Mouse (Mus musculus) ZHBTc4 (cell line): ENCODE measurements around the gene Comt.

Experiments
- DNase-seq: peaks from one replicate; pipeline ENCODE4 v3.0.0-alpha.2; 2011; ENCODE audit warnings: low read depth, low spot score

The Comt gene

GRCm38 (mm10) chr16:18391127-18391526 lies 35.5 kb downstream of the Comt start:
- DNase-seq, result no peak

GRCm38 (mm10) chr16:18390399-18390798 lies 36.3 kb downstream of the Comt start:
- no peak for DNase-seq

GRCm38 (mm10) chr16:18388583-18389435 lies 37.8 kb downstream of the Comt start:
- DNase-seq, result no peak

- DNase-seq, result no peak
These were observed 38.7 kb downstream of the Comt start for GRCm38 (mm10) chr16:18387704-18388582.

GRCm38 (mm10) chr16:18386972-18387371 lies 39.7 kb downstream of the Comt start:
- DNase-seq, result peak; percentile 48

DNA sequence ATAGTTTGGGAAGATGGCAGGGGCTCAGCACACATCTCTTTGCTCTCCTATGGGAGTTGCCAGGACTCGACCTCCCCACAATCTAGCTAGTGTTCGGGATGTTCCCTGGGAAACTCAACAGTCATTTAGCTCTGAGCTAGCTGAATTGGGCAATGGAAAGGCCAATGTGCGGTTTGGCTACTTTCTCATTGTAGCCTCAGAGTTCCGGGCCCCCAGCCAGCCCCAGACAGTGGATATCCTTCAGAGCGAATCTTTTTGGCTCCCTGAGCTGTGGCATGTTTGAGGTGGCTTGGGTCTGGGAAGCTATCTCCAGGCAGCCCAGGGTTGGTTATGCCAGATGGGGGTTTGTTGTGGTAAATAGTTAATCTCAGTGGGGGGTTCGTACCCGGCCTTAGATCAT lies 40.2 kb downstream of the Comt start:
- DNase-seq, result no peak

GRCm38 (mm10) chr16:18385411-18385810 lies 41.2 kb downstream of the Comt start:
- peak; percentile 70 for DNase-seq

- no peak for DNase-seq
These were observed 42.0 kb downstream of the Comt start for GRCm38 (mm10) chr16:18384659-18385058.

DNA sequence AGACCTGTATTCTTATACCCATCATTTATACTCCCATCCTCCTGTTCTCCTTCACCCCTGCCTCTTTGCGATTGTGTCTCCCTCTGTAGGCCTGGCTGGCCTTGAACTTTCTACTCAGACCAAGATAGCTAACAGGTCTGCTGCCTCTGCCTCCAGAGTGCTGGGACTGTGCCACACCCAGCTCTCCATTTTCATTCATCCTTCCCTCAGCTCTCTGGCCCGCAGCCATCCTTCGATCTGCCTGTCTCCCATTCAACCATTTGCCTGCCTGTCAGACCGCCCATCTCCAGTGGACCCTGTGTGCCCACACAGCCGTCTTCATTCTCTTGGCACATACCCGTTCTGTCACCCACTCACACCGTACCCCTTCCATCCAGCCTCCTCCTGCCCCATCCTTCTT lies 42.4 kb downstream of the Comt start:
- DNase-seq, result peak; percentile 34

DNA sequence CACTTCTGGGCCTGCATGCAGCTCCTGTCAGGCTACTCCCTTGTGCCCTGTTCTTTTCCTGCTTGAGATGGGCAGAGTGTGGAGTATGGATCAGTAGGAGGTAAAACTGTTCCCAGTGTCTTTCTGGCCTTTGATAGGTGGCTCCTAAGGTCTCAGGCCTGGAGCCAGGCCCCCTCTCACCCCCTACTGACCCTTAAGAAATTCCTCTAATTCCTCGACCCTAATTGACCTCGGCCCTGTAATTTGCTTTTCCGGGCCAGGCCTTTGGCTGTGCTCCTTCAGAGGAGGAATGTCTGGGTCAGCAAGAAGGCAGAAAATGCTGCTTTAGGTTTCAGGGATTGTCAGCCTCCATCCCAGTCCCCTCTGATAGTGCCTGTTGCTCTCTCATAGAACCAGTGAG lies 42.9 kb downstream of the Comt start:
- DNase-seq, result no peak

DNA sequence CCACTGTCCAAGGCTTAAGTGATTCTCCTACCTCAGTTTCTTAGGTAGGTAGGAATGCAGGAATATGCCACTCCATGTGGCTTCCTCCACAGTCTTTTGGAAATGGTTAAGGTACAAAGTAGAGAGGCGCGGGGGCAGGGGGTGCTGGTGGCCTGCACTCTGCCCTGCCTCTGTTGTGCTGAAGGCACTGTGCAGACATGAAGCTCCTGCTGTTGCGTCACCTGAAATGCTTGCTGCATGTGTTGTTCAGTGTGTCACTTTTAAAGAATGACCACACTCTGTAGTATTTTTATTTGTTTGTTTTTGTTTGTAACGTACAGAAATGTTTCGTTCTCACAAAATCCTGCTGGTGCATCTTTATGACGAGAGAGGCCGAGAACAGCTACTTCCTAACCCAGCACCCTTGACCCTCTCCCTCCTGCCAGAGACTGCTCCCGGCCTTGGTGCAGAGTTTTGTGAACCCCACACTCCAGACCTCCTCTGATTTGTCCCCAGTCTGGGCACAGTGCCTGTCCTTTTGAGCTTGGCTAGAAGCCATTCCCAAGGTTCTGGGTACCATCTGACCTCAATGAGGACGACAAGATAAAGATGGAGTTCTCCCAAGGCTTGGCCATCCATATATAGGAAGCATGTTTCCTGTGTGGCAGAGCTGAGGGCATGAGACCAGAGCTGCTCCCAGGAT lies 43.5 kb downstream of the Comt start:
- no peak for DNase-seq

GRCm38 (mm10) chr16:18381621-18382258 lies 44.9 kb downstream of the Comt start:
- DNase-seq, result no peak

DNA sequence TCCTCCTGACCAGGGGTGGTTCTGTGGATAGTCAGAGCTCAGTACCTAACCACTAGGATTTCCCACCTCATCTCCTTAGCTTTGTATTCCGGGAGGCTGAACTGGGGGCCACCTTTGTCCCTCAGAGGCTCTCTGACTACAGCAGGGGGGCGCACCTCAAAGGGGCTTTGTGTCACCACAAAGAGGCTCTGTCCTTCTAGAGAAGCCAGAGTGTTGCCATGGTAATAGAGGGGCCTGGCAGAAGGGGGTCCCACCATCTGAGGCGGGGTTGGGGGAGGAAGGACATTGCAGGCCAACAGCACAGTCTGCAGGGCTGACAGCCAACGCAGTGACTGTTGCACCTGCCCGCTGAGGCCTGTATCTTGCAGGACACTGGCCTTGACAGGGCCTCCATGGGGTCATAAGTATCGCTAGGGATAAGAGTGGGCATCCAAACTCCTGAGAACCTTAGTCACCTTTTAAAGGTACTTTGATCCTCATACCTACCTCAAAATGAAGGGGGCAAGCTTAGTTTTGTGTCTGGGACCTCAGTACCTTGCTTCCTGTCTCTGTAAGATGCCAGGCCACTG lies 46.1 kb downstream of the Comt start:
- no peak for DNase-seq

- DNase-seq, result no peak
These were observed 47.2 kb downstream of the Comt start for GRCm38 (mm10) chr16:18379338-18380001.

GRCm38 (mm10) chr16:18378489-18378888 lies 48.2 kb downstream of the Comt start:
- DNase-seq, result no peak

- peak; percentile 80 for DNase-seq
These were observed 49.4 kb downstream of the Comt start for GRCm38 (mm10) chr16:18377203-18377602.

DNA sequence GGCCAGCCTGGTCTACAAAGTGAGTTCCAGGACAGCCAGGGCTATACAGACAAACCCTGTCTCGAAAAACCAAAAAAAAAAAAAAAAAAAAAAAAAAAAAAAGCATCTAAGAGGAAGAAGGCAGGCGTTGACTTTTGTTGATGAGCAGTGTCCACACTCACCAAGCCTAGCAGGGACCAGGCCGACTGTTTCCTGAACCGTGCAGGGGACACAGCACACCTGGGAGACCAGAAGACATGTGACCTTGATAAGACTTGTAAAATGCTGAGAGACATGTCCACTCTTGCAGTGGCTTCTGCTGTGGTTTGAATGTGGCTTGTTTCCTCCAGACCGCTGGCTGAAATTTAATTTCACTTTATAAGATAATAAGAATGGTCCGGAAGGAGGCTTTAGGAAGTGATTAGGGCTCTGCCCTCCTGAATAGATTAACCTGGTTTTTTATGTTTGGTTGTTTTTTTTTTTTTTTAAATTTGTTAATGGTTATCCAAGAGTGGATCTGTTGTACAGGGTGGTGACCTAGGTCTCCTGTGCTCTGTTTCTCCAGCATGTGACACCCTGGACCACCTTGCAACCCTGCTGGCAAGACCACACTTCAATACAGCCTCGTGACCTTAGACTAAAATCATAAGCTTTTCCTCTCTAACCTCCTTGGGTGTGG lies 50.2 kb downstream of the Comt start:
- DNase-seq, result no peak

DNA sequence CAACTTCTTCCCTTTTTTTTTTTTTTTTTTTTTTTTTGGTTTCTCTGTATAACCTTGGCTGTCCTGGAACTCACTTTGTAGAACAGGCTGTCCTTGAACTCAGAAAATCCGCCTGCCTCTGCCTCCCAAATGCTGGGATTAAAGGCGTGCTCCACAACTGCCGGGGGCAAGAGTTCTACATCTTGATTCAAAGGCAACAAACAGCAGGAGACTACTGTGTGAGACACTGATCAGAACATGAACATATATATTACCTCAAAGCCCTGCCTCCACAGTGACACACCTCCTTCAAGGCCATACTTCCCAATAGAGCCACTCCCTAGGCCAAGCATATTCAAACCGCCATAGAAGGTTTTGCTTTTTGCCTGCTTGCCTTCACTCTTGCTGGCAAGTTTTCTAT lies 53.0 kb downstream of the Comt start:
- DNase-seq, result peak; percentile 54

GRCm38 (mm10) chr16:18370197-18370596 lies 56.5 kb downstream of the Comt start:
- no peak for DNase-seq

DNA sequence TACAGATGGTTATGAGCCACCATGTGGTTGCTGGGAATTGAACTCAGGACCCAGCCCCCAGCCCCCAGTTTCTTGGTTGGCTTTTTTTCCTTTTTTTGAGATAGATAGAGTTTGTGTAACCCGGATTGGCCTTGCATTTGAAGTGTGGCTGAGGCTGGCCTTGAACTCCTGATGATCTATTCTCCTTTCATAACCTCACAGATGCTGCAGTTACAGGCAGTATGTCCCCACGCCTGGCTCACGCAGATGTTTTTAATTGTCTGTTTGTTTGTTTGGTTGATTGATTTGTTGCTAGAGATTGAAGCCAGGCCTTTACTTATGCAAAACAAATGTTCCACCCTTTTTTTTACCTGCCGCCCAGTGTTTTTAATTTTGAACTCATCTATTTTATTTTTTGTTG lies 59.8 kb downstream of the Comt start:
- no peak for DNase-seq
